Mouse (Mus musculus) macrophage (primary cell): ENCODE data around the gene Socs4. TPM values are rescaled to one million over a fixed set of nuclear protein-coding genes. Genes with fewer than 3 reads are reported as not detected.
"Not testable (repeated sequence)": the region's sequence is repeated elsewhere in the genome, so short reads cannot be mapped to it uniquely, and the experiment has no call there.

Source experiments
- H3K27ac ChIP-seq: fragments of 350-480 bp; formaldehyde crosslinking; 2 replicates; pipeline ENCODE4 v1.9.0; 2021
- H3K36me3 ChIP-seq: fragments of 350-480 bp; formaldehyde crosslinking; 2 replicates; pipeline ENCODE4 v1.9.0; 2021; ENCODE audit errors: inconsistent target
- H3K4me3 ChIP-seq: fragments of 350-480 bp; formaldehyde crosslinking; 2 replicates; pipeline ENCODE4 v1.9.0; 2021; ENCODE audit errors: inconsistent target
- H3K79me2 ChIP-seq: fragments of 350-480 bp; formaldehyde crosslinking; 2 replicates; pipeline ENCODE4 v1.9.0; 2021; ENCODE audit errors: inconsistent target
- WGBS: methylation state at CpG from one replicate; pipeline ENCODE4 v1.1.7; 2026; ENCODE audit warnings: inconsistent platforms; ENCODE audit not compliant: missing documents; 5-methylcytosine and 5-hydroxymethylcytosine counted together
- polyA plus RNA-seq: library from polyadenylated mRNA; stranded (reverse); fragments of 250-400 nt; gene quantifications from 3 replicates; pipeline ENCODE4 v1.2.4, GENCODE M21; 2018; ENCODE audit warnings: inconsistent platforms

Socs4 gene
- polyA plus RNA-seq, 1 experiment from 2014 or later: 10.1 TPM

DNA sequence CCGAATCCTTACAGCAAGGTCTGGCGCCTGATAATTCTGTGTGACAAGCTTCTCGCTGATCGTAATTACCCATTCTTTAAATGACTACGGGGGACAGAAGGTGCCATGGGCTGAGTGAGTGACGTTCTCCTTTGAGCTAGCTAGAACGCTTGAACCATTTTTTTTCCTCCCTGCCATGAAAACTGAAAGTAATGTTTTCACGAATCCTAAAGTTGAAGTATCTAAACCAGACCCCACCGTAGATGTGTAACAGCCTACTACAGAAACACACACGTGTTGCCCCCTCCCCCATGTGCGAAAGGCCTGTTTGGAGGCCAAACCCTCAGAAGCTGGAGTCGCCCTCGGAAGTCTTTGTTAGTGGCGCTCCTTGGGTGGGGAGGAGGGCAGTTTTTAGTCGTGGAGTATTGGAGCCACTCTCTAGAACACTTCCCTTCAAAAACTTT lies 22.1 kb downstream of the Socs4 start:
- Histone ChIP-seq H3K4me3 (peak overlapping the region; percentile 78), H3K79me2 (peaks cover 56% of the 10 kb centered on the region), H3K36me3 (no peaks in the 10 kb centered on the region), H3K27ac (peak overlapping the region; percentile 58)
- WGBS: 1% methylated on average over 15 of the region's 15 CpGs

- H3K79me2 ChIP-seq: peaks cover 99% of the 10 kb centered on the region
- H3K36me3 ChIP-seq: no peaks in the 10 kb centered on the region
- WGBS: 87% methylated on average over 14 of the region's 14 CpGs
- no peak overlapping the region for H3K27ac ChIP-seq
- no peak overlapping the region for H3K4me3 ChIP-seq
Measured at GRCm38 (mm10) chr14:47302885-47303680, 26.4 kb downstream of the Socs4 start.

DNA sequence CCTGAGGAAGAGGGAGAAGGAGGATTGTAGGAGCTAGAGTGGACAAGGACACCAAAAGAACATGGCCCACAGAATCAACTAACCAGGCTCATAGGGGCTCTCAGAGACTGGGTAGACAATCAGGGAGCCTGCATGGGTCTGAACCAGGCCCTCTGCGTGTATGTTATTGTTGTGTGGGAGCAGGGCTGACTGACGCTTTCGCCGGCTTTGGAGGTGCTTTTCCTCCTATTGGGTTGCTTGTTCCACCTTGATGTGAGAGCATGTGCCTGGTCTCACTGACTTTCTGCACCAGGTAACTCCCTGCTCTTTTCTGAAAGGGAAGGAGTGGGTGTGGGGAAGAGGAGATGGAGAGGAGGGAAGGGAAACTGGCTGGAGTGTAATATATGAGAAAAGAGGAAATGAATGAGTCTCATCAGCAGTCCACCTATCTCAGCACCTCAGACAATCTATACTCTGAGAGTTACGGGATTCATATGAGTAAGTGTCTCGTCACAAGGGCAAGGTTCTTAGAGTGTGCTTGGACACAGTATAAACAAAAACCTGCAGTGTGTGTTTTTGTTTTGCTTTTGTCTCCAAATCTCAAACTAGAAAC lies 28.2 kb downstream of the Socs4 start:
- Histone ChIP-seq H3K4me3 (no peak overlapping the region), H3K36me3 (peaks cover 8% of the 10 kb centered on the region; the same call in 1 of the 2 replicates), H3K79me2 (peaks cover 100% of the 10 kb centered on the region), H3K27ac (no peak overlapping the region)
- 90% methylated on average over 6 of the region's 6 CpGs for WGBS

GRCm38 (mm10) chr14:47305933-47306332 lies 29.2 kb downstream of the Socs4 start:
- no peak overlapping the region for H3K4me3 ChIP-seq
- peaks cover 100% of the 10 kb centered on the region for H3K79me2 ChIP-seq
- 91% methylated on average over 3 of the region's 4 CpGs for WGBS
- H3K27ac ChIP-seq: no peak overlapping the region
- peaks cover 16% of the 10 kb centered on the region for H3K36me3 ChIP-seq

DNA sequence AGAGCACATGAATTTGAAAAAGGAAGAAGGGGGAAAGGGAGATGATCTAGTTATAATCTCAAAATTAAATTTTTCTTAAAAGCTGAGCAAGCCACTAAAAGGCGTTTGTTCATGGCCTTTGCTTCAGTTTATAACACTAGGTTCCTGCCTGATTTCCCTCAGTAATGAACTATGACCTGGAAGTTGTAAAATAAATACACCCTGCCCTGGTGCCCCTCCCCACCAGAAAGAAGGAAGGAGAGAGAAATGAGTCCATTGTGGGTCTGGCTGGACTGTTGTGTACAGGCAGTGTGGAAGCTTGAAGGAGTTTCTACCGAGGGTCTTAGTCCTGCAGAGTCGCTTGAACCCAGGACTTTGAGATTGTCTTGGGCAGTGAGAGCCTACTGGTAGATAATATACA lies 30.9 kb downstream of the Socs4 start:
- Histone ChIP-seq H3K36me3 (peaks cover 26% of the 10 kb centered on the region), H3K4me3 (no peak overlapping the region), H3K27ac (no peak overlapping the region), H3K79me2 (peaks cover 100% of the 10 kb centered on the region)
- 79% methylated on average over 3 of the region's 3 CpGs for WGBS

- Histone ChIP-seq H3K27ac (no peak overlapping the region), H3K4me3 (no peak overlapping the region), H3K36me3 (peaks cover 39% of the 10 kb centered on the region), H3K79me2 (peaks cover 100% of the 10 kb centered on the region)
- WGBS: 83% methylated on average over 1 of the region's 1 CpGs
Measured at GRCm38 (mm10) chr14:47309061-47309460, 32.3 kb downstream of the Socs4 start.

- Histone ChIP-seq H3K36me3 (peaks cover 42% of the 10 kb centered on the region), H3K4me3 (no peak overlapping the region), H3K79me2 (peaks cover 100% of the 10 kb centered on the region), H3K27ac (no peak overlapping the region)
- WGBS: 96% methylated on average over 18 of the region's 18 CpGs
Measured at GRCm38 (mm10) chr14:47310342-47311181, 33.8 kb downstream of the Socs4 start.

- H3K79me2 ChIP-seq: peaks cover 44% of the 10 kb centered on the region
- H3K27ac ChIP-seq: no peak overlapping the region
- no peak overlapping the region for H3K4me3 ChIP-seq
- peaks cover 33% of the 10 kb centered on the region for H3K36me3 ChIP-seq
- 100% methylated on average over 4 of the region's 5 CpGs for WGBS
Measured at GRCm38 (mm10) chr14:47319362-47319761, 42.6 kb downstream of the Socs4 start.

DNA sequence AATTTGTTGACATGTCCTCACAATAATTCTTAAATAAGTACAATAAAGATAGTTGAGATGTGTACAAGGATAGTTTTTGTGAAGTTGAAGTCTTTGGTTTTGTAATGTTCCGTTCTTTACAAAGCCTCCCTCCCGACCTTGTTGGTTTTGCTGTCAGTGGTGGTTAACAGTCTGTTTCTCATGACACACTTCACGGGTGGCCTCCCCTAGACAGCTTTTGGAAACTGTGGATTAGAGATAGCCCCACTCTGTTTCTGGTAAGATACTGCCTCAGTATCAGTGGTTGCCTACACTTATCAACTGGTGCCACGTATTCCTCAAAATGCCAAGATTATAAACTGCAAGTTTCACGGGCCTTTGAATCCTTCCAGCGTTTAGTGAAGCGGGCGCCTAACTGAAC lies 44.9 kb downstream of the Socs4 start:
- H3K4me3 ChIP-seq, H3K27ac ChIP-seq: not testable (repeated sequence)
- no CpG with 5 or more reads among the region's 8 CpGs for WGBS
- Histone ChIP-seq H3K79me2 (peaks cover 22% of the 10 kb centered on the region), H3K36me3 (peaks cover 29% of the 10 kb centered on the region)

DNA sequence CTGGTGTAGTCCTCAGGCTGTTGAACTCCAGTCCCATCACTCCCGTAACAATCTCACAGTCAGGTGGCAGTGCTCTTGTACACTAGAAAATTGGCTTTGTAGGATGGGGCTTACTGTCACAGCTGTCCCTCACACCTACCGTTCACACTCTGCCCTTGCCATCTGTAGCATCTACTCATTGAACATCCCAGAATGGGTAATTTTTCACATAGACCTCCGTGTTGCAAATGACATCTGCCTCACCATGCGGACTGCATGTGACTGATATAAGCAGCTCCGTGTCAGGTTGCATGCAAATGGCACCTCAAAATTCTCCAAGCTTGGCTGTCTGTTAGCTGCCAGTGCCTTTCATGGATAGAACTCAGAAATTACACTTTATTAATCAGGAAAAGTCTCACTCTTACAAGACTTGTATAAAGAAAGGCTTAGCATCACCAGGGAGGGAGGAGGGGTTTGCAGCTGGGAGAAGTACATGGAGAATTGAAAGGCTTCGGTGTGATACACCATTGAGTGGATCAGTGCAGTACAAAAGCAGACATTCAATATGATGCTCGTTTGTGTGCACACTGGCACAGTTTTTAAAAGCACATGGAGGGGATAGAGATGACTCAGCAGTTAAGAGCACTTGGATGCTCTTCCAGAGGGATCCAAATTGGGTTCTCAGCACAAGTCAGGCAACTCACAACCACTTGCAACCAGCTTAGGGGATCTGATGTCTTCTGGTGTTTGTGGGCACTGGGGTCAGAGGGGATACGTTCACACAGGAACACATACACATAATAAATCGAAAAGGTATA lies 49.4 kb downstream of the Socs4 start:
- H3K4me3 ChIP-seq: no peak overlapping the region
- no peaks in the 10 kb centered on the region for H3K79me2 ChIP-seq
- H3K36me3 ChIP-seq: no peaks in the 10 kb centered on the region
- WGBS: 92% methylated on average over 9 of the region's 9 CpGs
- no peak overlapping the region for H3K27ac ChIP-seq

DNA sequence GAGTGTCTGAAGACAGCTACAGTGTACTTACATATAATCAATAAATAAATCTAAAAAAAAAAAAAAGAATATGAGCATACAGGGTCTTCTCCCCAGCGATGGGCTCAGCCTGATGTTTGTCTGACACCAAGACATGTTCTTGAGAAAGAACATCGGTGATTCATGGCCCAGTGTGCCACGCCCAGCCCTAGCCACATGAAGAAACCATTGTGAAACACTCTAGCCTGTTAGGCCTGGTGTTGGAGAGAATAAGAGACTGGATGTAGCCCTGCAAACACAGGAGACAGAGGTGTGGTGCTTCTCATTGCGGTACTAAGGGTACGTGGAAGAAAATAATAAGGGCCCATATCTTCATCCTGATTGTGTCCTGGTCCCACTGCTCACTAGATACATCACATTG lies 50.6 kb downstream of the Socs4 start:
- H3K79me2 ChIP-seq: no peaks in the 10 kb centered on the region
- no peaks in the 10 kb centered on the region for H3K36me3 ChIP-seq
- H3K4me3 ChIP-seq: no peak overlapping the region
- no peak overlapping the region for H3K27ac ChIP-seq
- 58% methylated on average over 5 of the region's 5 CpGs for WGBS

DNA sequence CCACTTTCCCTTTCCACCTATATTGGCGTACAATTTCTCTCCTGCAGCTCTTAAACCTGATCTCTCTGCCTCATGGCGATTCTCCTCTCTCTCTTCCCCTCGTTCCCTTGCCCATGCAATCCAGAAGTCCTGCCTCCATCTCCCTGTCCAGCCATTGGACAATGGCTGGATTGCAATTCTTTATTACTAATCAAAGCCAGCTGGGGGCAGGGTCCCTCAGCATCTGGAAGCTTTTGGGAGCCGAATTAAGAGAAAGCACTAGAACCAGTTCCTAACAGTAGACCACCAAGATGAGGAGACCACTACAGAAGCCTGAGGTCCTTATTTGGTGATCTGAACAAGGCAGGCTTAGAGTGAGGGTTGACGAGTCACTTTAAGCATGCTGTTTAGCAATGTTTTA lies 55.2 kb downstream of the Socs4 start:
- no peak overlapping the region for H3K4me3 ChIP-seq
- no peaks in the 10 kb centered on the region for H3K36me3 ChIP-seq
- no peak overlapping the region for H3K27ac ChIP-seq
- peaks cover 9% of the 10 kb centered on the region; the same call in 1 of the 2 replicates for H3K79me2 ChIP-seq
- WGBS: 87% methylated on average over 5 of the region's 5 CpGs

GRCm38 (mm10) chr14:47334819-47335218 lies 58.1 kb downstream of the Socs4 start:
- Histone ChIP-seq H3K4me3 (no peak overlapping the region), H3K27ac (peak overlapping the region; percentile 40), H3K36me3 (no peaks in the 10 kb centered on the region), H3K79me2 (peaks cover 9% of the 10 kb centered on the region; the same call in 1 of the 2 replicates)
- 84% methylated on average over 4 of the region's 4 CpGs for WGBS

GRCm38 (mm10) chr14:47335300-47335699 lies 58.6 kb downstream of the Socs4 start:
- Histone ChIP-seq H3K36me3 (no peaks in the 10 kb centered on the region), H3K79me2 (peaks cover 9% of the 10 kb centered on the region; the same call in 1 of the 2 replicates), H3K27ac (peak overlapping the region; percentile 40), H3K4me3 (no peak overlapping the region)
- WGBS: 80% methylated on average over 3 of the region's 3 CpGs
